Mouse (Mus musculus) liver, adult 2 months (tissue): ENCODE results near the gene Gabbr1. TPM values are rescaled to one million over a fixed set of nuclear protein-coding genes. Genes with fewer than 3 reads are reported as not detected.
"Not testable (repeated sequence)": the region's sequence is repeated elsewhere in the genome, so short reads cannot be mapped to it uniquely, and the experiment has no call there.

Experiments used
- DNase-seq: peaks from one replicate; pipeline ENCODE4 v3.0.0-alpha.2; 2011; ENCODE audit warnings: low read depth, low spot score; ENCODE audit errors: extremely low read depth
- H3K27ac ChIP-seq: fragments of 200-500 bp; replicated peaks from 2 replicates; pipeline ENCODE4 v1.5.1; 2012; ENCODE audit warnings: low read depth, mild to moderate bottlenecking, control low read depth, inconsistent platforms, low read length; ENCODE audit not compliant: insufficient read depth
- H3K27me3 ChIP-seq: fragments of 200-500 bp; 2 replicates; pipeline ENCODE4 v1.6.1; 2012; ENCODE audit warnings: mild to moderate bottlenecking, moderate library complexity, low read length, inconsistent platforms; ENCODE audit not compliant: control insufficient read depth, insufficient read depth
- H3K36me3 ChIP-seq: fragments of 200-500 bp; 2 replicates; pipeline ENCODE4 v1.6.1; 2012; ENCODE audit warnings: low read length, inconsistent platforms; ENCODE audit not compliant: control insufficient read depth, insufficient read depth
- H3K4me1 ChIP-seq: fragments of 200-500 bp; 2 replicates; pipeline ENCODE4 v1.6.1; 2011; ENCODE audit warnings: low read length; ENCODE audit not compliant: control insufficient read depth, insufficient read depth
- H3K4me3 ChIP-seq: fragments of 200-500 bp; 2 replicates; pipeline ENCODE4 v1.5.1; 2011; ENCODE audit warnings: low read depth, mild to moderate bottlenecking, control low read depth, low read length, moderate library complexity; ENCODE audit not compliant: insufficient read depth
- H3K79me2 ChIP-seq: fragments of 200-500 bp; 2 replicates; pipeline ENCODE4 v1.6.1; 2012; ENCODE audit warnings: inconsistent platforms, mild to moderate bottlenecking, low read length, moderate library complexity; ENCODE audit not compliant: control insufficient read depth, insufficient read depth
- H3K9ac ChIP-seq: fragments of 200-500 bp; 2 replicates; pipeline ENCODE4 v1.6.1; 2012; ENCODE audit warnings: low read depth, mild to moderate bottlenecking, control low read depth, inconsistent platforms, low read length
- CTCF ChIP-seq: fragments of 200-500 bp; IDR thresholded peaks from 2 replicates; pipeline ENCODE4 v1.5.1; 2011; ENCODE audit warnings: low read depth, low read length, control low read depth
- POLR2A ChIP-seq: fragments of 200-500 bp; IDR thresholded peaks from 2 replicates; pipeline ENCODE4 v1.6.1; 2011; ENCODE audit warnings: low read length, control low read depth; ENCODE audit not compliant: insufficient read depth; ENCODE audit errors: extremely low read depth
- WGBS: fragments of 180-500 bp; shearing (Covaris S2); methylation state at CpG from one replicate; pipeline ENCODE4 v1.1.7; 2018; 5-methylcytosine and 5-hydroxymethylcytosine counted together
- polyA plus RNA-seq: library from polyadenylated mRNA; depleted of rRNA; stranded (reverse); fragments of >200 nt; gene quantifications from 2 replicates; pipeline ENCODE4 v1.2.3, GENCODE M21; 2012
- total RNA-seq: library from RNA; depleted of rRNA; stranded (reverse); fragments of >200 nt; gene quantifications from 2 replicates; pipeline ENCODE4 v1.2.3, GENCODE M21; 2014

Gene Gabbr1
- total and polyA plus RNA-seq, 2 experiments: 1.2 to 3.2 TPM

- H3K27me3 ChIP-seq: no peaks in the 10 kb centered on the region
- TF ChIP-seq POLR2A (no peak), CTCF (no peak)
- no peak overlapping the region for H3K9ac ChIP-seq
- H3K4me3 ChIP-seq: no peak overlapping the region
- no peak overlapping the region for H3K27ac ChIP-seq
- H3K36me3 ChIP-seq: no peaks in the 10 kb centered on the region
- no peaks in the 10 kb centered on the region for H3K79me2 ChIP-seq
- WGBS: 91% methylated on average over 3 of the region's 3 CpGs
- H3K4me1 ChIP-seq: no peaks in the 10 kb centered on the region
- DNase-seq: no peak
Observed at GRCm38 (mm10) chr17:37018328-37018727, 27.4 kb upstream of the Gabbr1 start.

- WGBS: 96% methylated on average over 5 of the region's 5 CpGs
- not testable (repeated sequence) for H3K4me3 ChIP-seq, H3K27me3 ChIP-seq, DNase-seq, H3K36me3 ChIP-seq, H3K79me2 ChIP-seq, H3K9ac ChIP-seq, H3K4me1 ChIP-seq, H3K27ac ChIP-seq
Observed at GRCm38 (mm10) chr17:37019242-37019641, 26.5 kb upstream of the Gabbr1 start.

- no peaks in the 10 kb centered on the region for H3K27me3 ChIP-seq
- no peaks in the 10 kb centered on the region for H3K36me3 ChIP-seq
- TF ChIP-seq CTCF (no peak), POLR2A (no peak)
- DNase-seq: no peak
- H3K4me3 ChIP-seq: no peak within 1 kb of the TSS
- 85% methylated on average over 9 of the region's 9 CpGs for WGBS
- no peak within 1 kb of the TSS for H3K27ac ChIP-seq
- H3K4me1 ChIP-seq: no peaks in the 10 kb centered on the region
- no peak within 1 kb of the TSS for H3K9ac ChIP-seq
- H3K79me2 ChIP-seq: no peaks in the 10 kb centered on the region
Observed at GRCm38 (mm10) chr17:37022628-37023576, 22.9 kb upstream of the Gabbr1 start, which contains the start of gene Mog. Gene Mog, minus strand, starts transcription at chr17:37023398.

GRCm38 (mm10) chr17:37026425-37026824 lies 19.3 kb upstream of the Gabbr1 start:
- Histone ChIP-seq H3K9ac (no peak overlapping the region), H3K79me2 (no peaks in the 10 kb centered on the region), H3K27me3 (no peaks in the 10 kb centered on the region), H3K36me3 (no peaks in the 10 kb centered on the region), H3K27ac (no peak overlapping the region), H3K4me1 (no peaks in the 10 kb centered on the region; the same call in 1 of the 2 replicates), H3K4me3 (no peak overlapping the region)
- no peak for DNase-seq
- TF ChIP-seq CTCF: no peak
- TF ChIP-seq POLR2A: no peak
- WGBS: 90% methylated on average over 2 of the region's 2 CpGs

GRCm38 (mm10) chr17:37027486-37027885 lies 18.3 kb upstream of the Gabbr1 start:
- no peak overlapping the region for H3K9ac ChIP-seq
- no peak for DNase-seq
- TF ChIP-seq POLR2A (no peak), CTCF (no peak)
- no peak overlapping the region for H3K4me3 ChIP-seq
- H3K27me3 ChIP-seq: no peaks in the 10 kb centered on the region
- H3K27ac ChIP-seq: no peak overlapping the region
- 98% methylated on average over 4 of the region's 4 CpGs for WGBS
- H3K79me2 ChIP-seq: no peaks in the 10 kb centered on the region
- H3K4me1 ChIP-seq: no peaks in the 10 kb centered on the region; the same call in 1 of the 2 replicates
- H3K36me3 ChIP-seq: no peaks in the 10 kb centered on the region

GRCm38 (mm10) chr17:37028212-37028611 lies 17.6 kb upstream of the Gabbr1 start:
- Histone ChIP-seq H3K27ac (no peak overlapping the region), H3K4me1 (no peaks in the 10 kb centered on the region; the same call in 1 of the 2 replicates), H3K79me2 (no peaks in the 10 kb centered on the region), H3K9ac (no peak overlapping the region), H3K4me3 (no peak overlapping the region; the same call in 1 of the 2 replicates), H3K36me3 (no peaks in the 10 kb centered on the region), H3K27me3 (no peaks in the 10 kb centered on the region)
- WGBS: 42% methylated on average over 10 of the region's 10 CpGs
- TF ChIP-seq POLR2A: no peak
- TF ChIP-seq CTCF: no peak
- DNase-seq: no peak
